ENCODE assay signal across 9 mouse cellular contexts in genomic region chr11:79188176-79188575, GRCm38 (mm10). TPM values are rescaled to one million over a fixed set of nuclear protein-coding genes. Genes with fewer than 3 reads are reported as not detected.
A peak's percentile ranks its signal among the peaks of the same experiment; 100 is the strongest.
DNase-seq lines count a peak whose midpoint lies in the region; ATAC-seq and TF ChIP-seq lines count a peak whose summit lies in the region.
"Had no signal": no experiment of that assay in that cellular context is flagged by ENCODE, and none has a peak within 500 bp of the region (broad histone marks: within the 10 kb centered on the region; RNA-seq: fewer than 3 reads in every experiment).

No protein-coding gene starts in this region.

- TF ChIP-seq CTCF in heart, adult 2 months (IDR thresholded peaks at IDR 0.05) = no peak

- ATAC-seq in kidney, embryonic 16.5 days (ENCODE audit: low FRiP score, low TSS enrichment) = no peak
- no peak for ATAC-seq in CD4-positive, CD25-positive, alpha-beta regulatory T cell, adult 4 months

- no peaks in the 10 kb centered on the region for H3K27me3 ChIP-seq in kidney, embryonic 16.5 days (ENCODE audit: insufficient read depth, low read length)
- H3K27me3 ChIP-seq in heart, adult 2 months (ENCODE audit: control insufficient read depth, insufficient read depth, low read length) = no peaks in the 10 kb centered on the region

- H3K9ac ChIP-seq in kidney, embryonic 16.5 days (replicated peaks; ENCODE audit: low read length) = no peak overlapping the region
- H3K9ac ChIP-seq in heart, adult 2 months (ENCODE audit: low read depth, low read length) = no peak overlapping the region

- no peak for TF ChIP-seq EP300 in heart, adult 2 months (IDR thresholded peaks at IDR 0.05; ENCODE audit: insufficient read depth, low read depth, low read length)

- H3K79me2 ChIP-seq in heart, adult 2 months (replicated peaks; ENCODE audit: control insufficient read depth, insufficient read depth, low read length) = no peaks in the 10 kb centered on the region

- no peak overlapping the region for H3K4me2 ChIP-seq in kidney, embryonic 16.5 days (replicated peaks; ENCODE audit: low read depth, low read length)

- peak; percentile 36 for DNase-seq in kidney, adult 18-20 months
- peak; percentile 45 to 53 for DNase-seq in cerebellum, adult 18-20 months
- DNase-seq in heart, adult 2 months = peak; percentile 54 to 73
- DNase-seq in layer of hippocampus, adult 9-11 months = peak; percentile 63
- peak; percentile 30 for DNase-seq in ovary, postnatal 10 days (ENCODE audit: low spot score)
- no peak for DNase-seq in thymus, postnatal 0 days (ENCODE audit: low spot score)

- WGBS in kidney, embryonic 16.5 days = 80% methylated on average over 6 of the region's 6 CpGs
- WGBS in heart, adult 2 months = 38% methylated on average over 6 of the region's 6 CpGs

- intact Hi-C loops in heart, adult 2 months (cut with DNase I) = no loop called here

- H3K4me3 ChIP-seq in kidney, embryonic 16.5 days (ENCODE audit: low read length) = no peak overlapping the region
- no peak overlapping the region for H3K4me3 ChIP-seq in heart, adult 2 months

- no peak overlapping the region for H3K27ac ChIP-seq in kidney, embryonic 16.5 days (ENCODE audit: low read length)
- no peak overlapping the region for H3K27ac ChIP-seq in heart, adult 2 months

- no peaks in the 10 kb centered on the region for H3K36me3 ChIP-seq in kidney, embryonic 16.5 days (ENCODE audit: insufficient read depth, low read length)
- H3K36me3 ChIP-seq in heart, adult 2 months (ENCODE audit: control insufficient read depth, insufficient read depth, low read length) = no peaks in the 10 kb centered on the region
- H3K36me3 ChIP-seq: G1E had no signal

- no peak for TF ChIP-seq POLR2A in heart, adult 2 months (IDR thresholded peaks at IDR 0.05; ENCODE audit: insufficient read depth, low read depth, low read length)

- H3K4me1 ChIP-seq in kidney, embryonic 16.5 days (ENCODE audit: insufficient read depth, low read length) = no peaks in the 10 kb centered on the region
- peaks cover 5% of the 10 kb centered on the region for H3K4me1 ChIP-seq in heart, adult 2 months (ENCODE audit: control insufficient read depth, insufficient read depth, low read length)

- H3K9me3 ChIP-seq in kidney, embryonic 16.5 days (ENCODE audit: low read length) = no peaks in the 10 kb centered on the region
- H3K9me3 ChIP-seq: G1E had no signal

RNA-seq across cellular contexts. Expression of gene Ksr1, which starts 42.0 kb away (rescaled TPM):
- 3.5 and 3.8 TPM in 2 replicates for polyA plus RNA-seq in kidney, embryonic 16.5 days (2015; fragmentation: Nextera tagmentation; extraction: Ambion mirVana)
- 1 to 10 TPM; 5.1 to 7.0 TPM for total RNA-seq in heart, adult 2 months (2021)
- 6.7 and 7.8 TPM in 2 replicates for polyA plus RNA-seq in heart, adult 2 months (2012; rRNA removed)
- 2.7 and 2.8 TPM in 2 replicates for polyA plus RNA-seq in thymus, postnatal 0 days (2015; fragmentation: Nextera tagmentation; extraction: Ambion mirVana)
- 1 to 10 TPM; 2.5 to 4.1 TPM for polyA plus RNA-seq in CD4-positive, CD25-positive, alpha-beta regulatory T cell, adult 4 months (2017; shearing (Covaris generic))
